In the genomic region with DNA sequence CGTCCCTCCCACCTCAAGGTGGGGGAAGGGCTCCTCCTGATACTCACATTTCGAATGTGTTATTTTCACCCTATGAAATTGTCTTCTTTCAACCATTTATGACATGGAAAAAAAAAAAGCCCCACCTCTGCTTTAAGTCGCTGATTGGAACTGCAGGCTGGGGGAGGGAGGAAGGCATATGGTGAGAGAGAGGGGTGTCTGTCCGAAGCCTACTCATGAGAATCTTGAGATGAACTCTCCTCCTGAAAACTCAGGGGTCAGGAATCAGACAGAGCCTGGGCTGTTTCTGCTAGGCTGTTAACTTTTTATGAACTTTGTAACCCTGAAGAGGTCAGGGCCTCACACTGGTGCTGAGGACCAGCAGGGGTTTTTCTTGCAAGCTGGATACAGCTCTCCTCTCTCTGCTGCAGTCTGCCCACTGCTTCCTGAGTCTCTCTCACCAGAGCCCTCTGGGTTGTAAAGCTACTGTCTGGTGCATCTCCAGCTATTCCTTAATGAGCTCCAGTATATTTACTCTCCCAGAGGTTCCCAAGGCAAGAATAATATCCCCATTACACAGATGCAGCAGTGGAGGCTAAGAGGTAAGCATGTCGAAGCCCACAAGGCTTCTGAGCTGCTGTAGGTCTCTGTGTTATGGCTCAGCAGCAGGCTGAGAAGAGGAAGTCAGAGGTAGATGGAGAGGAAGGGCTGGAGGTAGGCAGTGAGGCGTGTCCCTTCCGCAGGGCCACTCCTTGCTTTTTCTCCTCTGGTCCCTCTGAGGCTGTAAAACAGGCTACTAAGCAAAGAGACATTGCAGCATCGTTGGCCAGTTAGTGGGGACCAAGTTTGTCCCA, we compare ENCODE assay signal across 12 mouse cellular contexts. TPM values are rescaled to one million over a fixed set of nuclear protein-coding genes. Genes with fewer than 3 reads are reported as not detected.
DNase-seq lines count a peak whose midpoint lies in the region; ATAC-seq lines count a peak whose summit lies in the region.
"Had no signal": no experiment of that assay in that cellular context is flagged by ENCODE, and none has a peak within 500 bp of the region (broad histone marks: within the 10 kb centered on the region; RNA-seq: fewer than 3 reads in every experiment).

No protein-coding gene starts in this region.

- H3K27ac ChIP-seq in liver, embryonic 15.5 days (replicated peaks): peak overlapping the region; percentile 80
- no peak overlapping the region for H3K27ac ChIP-seq in forebrain, embryonic 15.5 days (replicated peaks)
- H3K27ac ChIP-seq: hindbrain, embryonic 15.5 days; lung, embryonic 15.5 days had no signal

- no peaks in the 10 kb centered on the region for H3K36me3 ChIP-seq in liver, embryonic 15.5 days (replicated peaks)
- no peaks in the 10 kb centered on the region for H3K36me3 ChIP-seq in forebrain, embryonic 15.5 days
- H3K36me3 ChIP-seq: hindbrain, embryonic 15.5 days; lung, embryonic 15.5 days had no signal

- H3K4me2 ChIP-seq in liver, embryonic 15.5 days: no peak overlapping the region; the same call in 1 of the 2 replicates
- no peak overlapping the region for H3K4me2 ChIP-seq in forebrain, embryonic 15.5 days (replicated peaks)
- H3K4me2 ChIP-seq: hindbrain, embryonic 15.5 days; lung, embryonic 15.5 days had no signal

- 21% methylated on average over 8 of the region's 8 CpGs for WGBS in liver, embryonic 15.5 days (ENCODE audit: insufficient replicate concordance)
- WGBS in forebrain, embryonic 15.5 days: 64% methylated on average over 8 of the region's 8 CpGs

- peaks cover 23% of the 10 kb centered on the region; the same call in 1 of the 2 replicates for H3K4me1 ChIP-seq in liver, embryonic 15.5 days (replicated peaks)
- H3K4me1 ChIP-seq in forebrain, embryonic 15.5 days: peaks cover 7% of the 10 kb centered on the region

- H3K9me3 ChIP-seq in liver, embryonic 15.5 days (replicated peaks): no peaks in the 10 kb centered on the region
- H3K9me3 ChIP-seq in forebrain, embryonic 15.5 days: no peaks in the 10 kb centered on the region
- H3K9me3 ChIP-seq: hindbrain, embryonic 15.5 days; lung, embryonic 15.5 days had no signal

- no peak for ATAC-seq in liver, embryonic 15.5 days (ENCODE audit: insufficient read depth)
- ATAC-seq in monocyte, adult 5-6 weeks (replicated peaks; ENCODE audit: insufficient number of reproducible peaks, low FRiP score, low TSS enrichment, poor library complexity, severe bottlenecking): no peak
- ATAC-seq in forebrain, embryonic 15.5 days (replicated peaks): no peak

- H3K27me3 ChIP-seq in liver, embryonic 15.5 days: peaks cover 23% of the 10 kb centered on the region
- peaks cover 47% of the 10 kb centered on the region for H3K27me3 ChIP-seq in forebrain, embryonic 15.5 days

- no peak overlapping the region for H3K4me3 ChIP-seq in liver, embryonic 15.5 days (replicated peaks)
- no peak overlapping the region for H3K4me3 ChIP-seq in forebrain, embryonic 15.5 days
- H3K4me3 ChIP-seq: hindbrain, embryonic 15.5 days; lung, embryonic 15.5 days had no signal

- peak; percentile 9 for DNase-seq in thymus, postnatal 4 days
- no peak for DNase-seq in thymus, postnatal 0 days (ENCODE audit: low spot score)
- peak; percentile 60 to 72 for DNase-seq in kidney, adult 8-10 months
- no peak for DNase-seq in left cerebral cortex, adult 18-20 months (ENCODE audit: low spot score in 2 of 2)
- DNase-seq in retina, embryonic 14.5 days (ENCODE audit: low spot score): no peak
- DNase-seq: adrenal gland, postnatal 14 days; left cerebral cortex, postnatal 4 days had no signal

- no peak overlapping the region for H3K9ac ChIP-seq in liver, embryonic 15.5 days
- H3K9ac ChIP-seq in forebrain, embryonic 15.5 days (replicated peaks): no peak overlapping the region
- H3K9ac ChIP-seq: hindbrain, embryonic 15.5 days; lung, embryonic 15.5 days had no signal

RNA-seq across cellular contexts. Expression of a gene that starts 6.1 kb away (rescaled TPM):
- 23.9 and 24.1 TPM in 2 replicates for polyA plus RNA-seq in thymus, postnatal 0 days (2015; fragmentation: Nextera tagmentation; extraction: Ambion mirVana)
- polyA plus RNA-seq in liver, embryonic 15.5 days (2015; fragmentation: Nextera tagmentation; extraction: Ambion mirVana): 232 and 321 TPM in 2 replicates
- total RNA-seq in left cerebral cortex, adult 18-20 months (2021): 10 to 100 TPM; 44.0 to 49.5 TPM
- 13.5 to 30.9 TPM (median 19.7 TPM) in 3 replicates for total RNA-seq in monocyte, adult 5-6 weeks (2017)
- polyA plus RNA-seq in forebrain, embryonic 15.5 days (2015; fragmentation: Nextera tagmentation; extraction: Ambion mirVana): 4.5 and 6.3 TPM in 2 replicates

Comparison
In these comparisons a context has a peak if more than half of its experiments do, and no peak if none do; other contexts are left out.
1. DNase-seq: peak in thymus, postnatal 4 days (single experiment) and kidney, adult 8-10 months (2 of 2); none in thymus, postnatal 0 days (single experiment), left cerebral cortex, adult 18-20 months (0 of 2) and retina, embryonic 14.5 days (single experiment).